Mouse (Mus musculus) testis, adult 2 months (tissue): ENCODE measurements around the gene Lrch1.

ENCODE experiments used
- CTCF ChIP-seq: fragments of 200-500 bp; IDR thresholded peaks from 2 replicates; pipeline ENCODE4 v1.5.1; 2012; ENCODE audit warnings: low read depth, mild to moderate bottlenecking, inconsistent platforms, low read length, moderate library complexity; ENCODE audit not compliant: control insufficient read depth, insufficient read depth, insufficient replicate concordance
- POLR2A ChIP-seq: fragments of 200-500 bp; IDR thresholded peaks from 2 replicates; pipeline ENCODE4 v1.6.1; 2012; ENCODE audit warnings: low read depth, mild to moderate bottlenecking, inconsistent platforms, low read length, moderate library complexity; ENCODE audit not compliant: control insufficient read depth

DNA sequence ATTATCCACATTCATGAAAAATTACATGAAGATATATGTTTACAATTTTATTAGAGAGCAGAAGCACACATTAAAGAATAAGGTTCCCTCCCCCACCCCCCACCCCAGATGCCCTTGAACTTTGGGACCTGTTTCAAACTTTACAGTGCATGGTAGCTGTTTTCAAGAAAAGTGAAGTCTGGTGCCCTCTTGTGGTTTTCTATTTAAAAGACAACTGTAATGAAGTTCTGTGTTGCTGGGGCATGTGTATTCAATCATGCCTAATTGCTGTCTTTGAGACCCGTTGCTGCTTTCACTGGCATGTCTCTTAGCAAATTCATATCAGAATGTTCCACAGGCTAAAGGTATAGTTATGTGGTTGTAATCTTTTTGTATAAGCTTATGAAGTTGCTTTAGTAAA lies 42.8 kb upstream of the Lrch1 start:
- TF ChIP-seq POLR2A (no peak), CTCF (no peak)
